Mouse (Mus musculus) embryonic stem cell, embryonic (primary cell): ENCODE measurements around the gene Anks4b.

Experiments used
- CTCF ChIA-PET, 4 experiments: fragments of 300-600 bp in 2 of 4; fragments of 350-600 bp in 2 of 4; sonication (Branson Sonifier 250); formaldehyde crosslinking; loops; one replicate each; lab custom pipeline; 2022; ENCODE audit warnings: inconsistent platforms in 2 of 4; lab: Charles Lee
- POLR2A ChIA-PET, 4 experiments: fragments of 300-600 bp in 2 of 4; fragments of 350-600 bp in 2 of 4; sonication (Branson Sonifier 250); formaldehyde crosslinking; loops; one replicate each; lab custom pipeline; 2022; ENCODE audit warnings: antibody characterized with exemption in 4 of 4, inconsistent platforms in 1 of 4; lab: Charles Lee

The Anks4b gene

DNA sequence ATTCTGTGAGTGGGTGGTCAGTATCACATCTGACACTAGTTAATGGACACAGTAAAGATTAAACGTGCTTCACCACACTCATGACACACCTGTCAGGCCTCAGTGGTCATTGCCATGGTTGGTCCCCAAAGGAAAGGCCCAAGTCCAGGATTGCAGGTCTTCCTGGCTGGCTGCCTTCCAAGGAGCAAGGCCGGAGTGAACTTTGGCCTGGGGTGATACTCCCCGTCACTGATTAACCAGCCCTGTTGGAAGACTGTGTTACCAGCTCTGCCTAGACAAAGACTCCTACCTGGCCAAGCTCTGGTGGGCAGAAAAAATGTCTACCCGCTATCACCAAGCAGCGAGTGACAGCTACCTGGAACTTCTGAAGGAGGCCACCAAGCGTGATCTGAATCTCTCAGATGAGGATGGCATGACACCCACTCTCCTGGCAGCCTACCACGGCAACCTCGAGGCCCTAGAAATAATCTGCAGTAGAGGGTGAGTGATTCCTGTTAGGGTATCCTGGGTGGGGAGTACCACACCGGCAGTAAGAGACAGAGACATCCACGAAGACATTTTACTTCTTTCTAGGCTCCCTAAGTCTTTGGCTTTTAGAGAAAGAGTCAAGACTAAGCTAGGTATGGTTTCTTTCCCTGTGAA lies at the start of gene Anks4b:
Gene Anks4b (plus strand): TSS at position 256 of the 642 bp plus-strand sequence.
- ChIA-PET POLR2A (interaction anchor here in 2 of 4 experiments (1.4 to 1.9 kb wide), 2 partner anchors 15 kb away, joined by 4 to 6 read pairs; no protein-coding TSS in a partner anchor), CTCF (no interaction called here)

DNA sequence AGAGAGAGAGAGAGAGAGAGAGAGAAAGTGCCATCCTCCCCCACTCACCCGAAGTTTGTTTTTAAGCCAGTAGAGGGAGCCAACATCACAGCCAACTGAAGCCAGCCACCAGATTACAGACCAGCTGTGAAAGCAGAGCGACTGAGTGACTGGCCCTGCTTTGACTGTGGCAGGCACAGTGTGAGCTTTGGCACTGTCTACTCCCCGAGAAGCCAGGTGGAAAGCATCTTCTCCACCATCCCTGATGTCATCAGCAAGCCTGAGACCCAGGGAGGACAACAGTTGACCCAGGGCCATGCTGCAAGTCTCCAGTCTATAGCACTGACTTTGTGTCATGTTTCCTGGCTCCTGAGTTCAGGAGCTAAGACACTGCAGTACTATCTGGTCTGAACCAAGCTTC lies 48.8 kb upstream of the Anks4b start:
- POLR2A ChIA-PET = interaction anchor here (0.6 to 2.4 kb wide), 8 partner anchors 14 to 203 kb away, joined by 3 to 8 read pairs (median 3); partner anchors contain the start of genes Abca14 (in 1 of the 4) and Tmem159 (in 1 of the 4)
- CTCF ChIA-PET = interaction anchor here (0.6 to 6.3 kb wide), 47 partner anchors 12 to 1453 kb away, joined by 3 to 49 read pairs (median 4); partner anchors contain the start of genes Abca14 (in 4 of the 4), Crym (in 2 of the 4), Abca15 (in 1 of the 4) and Tmem159 (in 1 of the 4)

DNA sequence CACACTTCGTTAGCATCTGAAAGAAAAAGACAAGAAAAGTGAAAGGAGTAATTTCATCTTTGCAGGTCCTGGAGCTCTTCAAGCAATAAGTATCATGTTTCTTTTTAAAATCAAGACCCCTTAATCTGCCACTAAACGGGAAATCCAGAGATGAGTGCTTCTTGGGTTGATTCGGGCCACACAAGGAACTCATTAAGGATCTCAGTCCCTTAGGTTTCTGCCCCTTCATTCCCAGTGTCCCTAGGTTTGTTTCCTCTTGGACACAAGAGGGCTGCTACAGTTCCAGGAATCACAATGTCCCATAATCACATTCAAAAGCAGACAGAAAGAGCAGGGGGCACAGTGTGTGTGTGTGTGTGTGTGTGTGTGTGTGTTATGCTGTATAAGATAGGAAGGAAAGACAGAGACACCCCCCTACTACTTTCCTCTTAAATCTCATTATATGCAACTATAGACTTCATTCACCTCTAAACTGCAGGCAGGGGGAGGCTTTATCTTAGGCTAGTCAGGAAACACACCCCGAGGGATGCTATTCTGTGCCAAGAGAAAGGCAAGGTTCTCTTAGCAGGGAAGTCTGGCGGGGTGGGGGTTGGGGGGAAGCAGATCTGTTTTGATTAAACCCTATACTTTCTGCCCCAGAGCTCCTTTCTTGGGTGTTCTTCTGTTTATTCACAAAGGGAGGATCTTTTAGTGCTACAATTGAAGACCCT lies 46.5 kb upstream of the Anks4b start:
- POLR2A ChIA-PET = interaction anchor here in 2 of 4 experiments (1.3 to 2.4 kb wide), 3 partner anchors 25 to 76 kb away, joined by 3 to 7 read pairs (median 4); partner anchors contain the start of genes Abca14 (in 1 of the 2) and Tmem159 (in 1 of the 2)
- CTCF ChIA-PET = interaction anchor here in 3 of 4 experiments (0.6 to 6.3 kb wide), 7 partner anchors 29 to 114 kb away, joined by 3 to 49 read pairs (median 3); partner anchors contain the start of genes Abca14 (in 3 of the 3) and Crym (in 1 of the 3)

GRCm38 (mm10) chr7:120127686-120128059 lies 46.0 kb upstream of the Anks4b start:
- POLR2A ChIA-PET = interaction anchor here in 3 of 4 experiments (0.7 to 1.5 kb wide), 3 partner anchors 29 to 76 kb away, joined by 3 to 4 read pairs (median 3); partner anchors contain the start of gene Abca14 (in 1 of the 3)
- CTCF ChIA-PET = interaction anchor here in 2 of 4 experiments (1.6 to 6.3 kb wide), 2 partner anchors 74 to 76 kb away, joined by 5 to 49 read pairs; partner anchors contain the start of genes Abca14 (in 1 of the 2) and Crym (in 1 of the 2)

DNA sequence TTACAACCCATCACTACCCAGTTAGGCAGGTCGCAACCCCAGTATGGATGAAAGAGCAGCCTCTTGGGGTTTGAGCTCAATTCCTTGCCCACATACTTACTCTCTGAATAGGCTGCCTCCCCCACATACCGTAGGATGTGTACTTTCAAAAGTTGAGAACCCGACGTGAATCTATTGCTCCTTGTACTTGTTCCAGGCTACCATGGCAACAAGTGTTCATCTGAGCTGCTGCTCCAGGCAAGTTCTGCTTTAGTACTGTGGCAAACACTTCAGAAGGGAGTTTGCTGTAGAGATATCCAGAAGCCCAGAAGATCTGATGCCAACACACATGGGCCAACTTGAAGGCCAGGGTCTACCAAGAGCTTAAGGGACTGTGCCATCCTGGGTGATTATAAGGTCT lies 44.7 kb upstream of the Anks4b start:
- ChIA-PET POLR2A (no interaction called here), CTCF (no interaction called here)

GRCm38 (mm10) chr7:120142743-120143142 lies 30.9 kb upstream of the Anks4b start:
- CTCF ChIA-PET = interaction anchor here in 1 of 4 experiments (1.4 kb wide), 1 partner anchor 18 kb away, joined by 3 read pairs; no protein-coding TSS in a partner anchor

GRCm38 (mm10) chr7:120145191-120145590 lies 28.5 kb upstream of the Anks4b start, which contains the start of gene Zp2:
Gene Zp2, minus strand, starts transcription at chr7:120145291.
- ChIA-PET CTCF (interaction anchor here in 1 of 4 experiments (0.6 kb wide), 1 partner anchor 58 kb away, joined by 3 read pairs; no protein-coding TSS in a partner anchor), POLR2A (interaction anchor here in 2 of 4 experiments (0.5 to 1.6 kb wide), 2 partner anchors 13 to 176 kb away, joined by 4 to 7 read pairs; no protein-coding TSS in a partner anchor)

More at GRCm38 (mm10) chr7:120142743-120143142, 30.9 kb upstream of the Anks4b start:
- POLR2A ChIA-PET = interaction anchor here in 1 of 4 experiments (0.7 kb wide), 1 partner anchor 9 kb away, joined by 3 read pairs; no protein-coding TSS in a partner anchor

DNA sequence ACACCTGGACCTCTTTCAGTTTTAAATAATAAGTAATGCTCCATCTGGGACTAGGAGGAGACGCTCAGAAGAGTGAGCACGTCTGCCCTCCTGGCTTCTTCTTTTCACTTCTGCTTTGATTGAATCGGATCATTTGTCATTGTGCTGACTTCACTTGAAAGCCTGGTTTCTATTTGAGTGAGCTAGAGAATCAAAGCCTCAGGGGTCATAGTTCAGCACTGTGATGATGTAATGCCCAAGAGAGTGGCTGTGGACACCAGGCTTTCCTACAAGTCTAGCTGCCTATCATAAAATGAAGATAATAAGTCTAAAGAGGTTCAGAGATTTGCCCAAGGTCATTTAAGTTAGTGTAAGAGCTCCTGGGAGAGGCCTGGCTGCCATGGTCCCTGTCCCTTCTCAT lies 23.4 kb upstream of the Anks4b start:
- CTCF ChIA-PET = interaction anchor here in 2 of 4 experiments (0.7 to 1.1 kb wide), 4 partner anchors 25 to 201 kb away, joined by 3 read pairs; no protein-coding TSS in a partner anchor
- POLR2A ChIA-PET = interaction anchor here in 1 of 4 experiments (0.6 kb wide), 1 partner anchor 12 kb away, joined by 4 read pairs; no protein-coding TSS in a partner anchor

DNA sequence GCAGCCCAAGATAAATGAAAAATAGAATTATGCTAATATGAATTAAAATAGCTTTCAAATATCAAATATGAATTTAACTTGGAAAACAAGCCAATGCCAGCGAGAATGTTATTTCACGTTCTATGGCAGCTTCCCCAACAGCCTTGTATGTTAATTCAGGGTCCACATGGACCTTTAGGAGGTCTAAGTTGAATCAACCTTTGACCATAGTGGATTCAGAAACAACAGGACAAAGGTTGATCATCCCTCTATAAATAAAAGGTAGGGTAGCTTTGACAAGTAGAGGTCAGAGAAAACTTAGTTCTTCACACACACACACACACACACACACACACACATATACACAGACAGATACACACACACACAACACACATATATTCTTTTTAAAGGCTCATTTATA lies 22.8 kb upstream of the Anks4b start:
- ChIA-PET CTCF (interaction anchor here in 2 of 4 experiments (0.7 to 0.8 kb wide), 2 partner anchors 26 to 58 kb away, joined by 3 read pairs; no protein-coding TSS in a partner anchor), POLR2A (interaction anchor here in 1 of 4 experiments (0.6 to 1.5 kb wide), 2 partner anchors 8 to 12 kb away, joined by 3 to 4 read pairs; no protein-coding TSS in a partner anchor)

- CTCF ChIA-PET = interaction anchor here in 2 of 4 experiments (0.6 to 0.7 kb wide), 2 partner anchors 80 to 170 kb away, joined by 3 to 5 read pairs; no protein-coding TSS in a partner anchor
- POLR2A ChIA-PET = interaction anchor here in 2 of 4 experiments (0.8 to 3.6 kb wide), 5 partner anchors 19 to 259 kb away, joined by 3 to 22 read pairs (median 5); partner anchors contain the start of genes Crym (in 1 of the 2) and Tmem159 (in 1 of the 2)
Observed at GRCm38 (mm10) chr7:120156841-120157409, 16.7 kb upstream of the Anks4b start.

GRCm38 (mm10) chr7:120157575-120158061 lies 16.0 kb upstream of the Anks4b start:
- CTCF ChIA-PET = interaction anchor here in 1 of 4 experiments (0.7 to 1.5 kb wide), 2 partner anchors 31 to 170 kb away, joined by 3 to 5 read pairs; no protein-coding TSS in a partner anchor
- POLR2A ChIA-PET = interaction anchor here in 3 of 4 experiments (0.5 to 3.6 kb wide), 12 partner anchors 11 to 581 kb away, joined by 3 to 22 read pairs (median 4); partner anchors contain the start of genes Crym (in 2 of the 3), Tmem159 (in 2 of the 3), Anks4b (in 1 of the 3) and Zp2 (in 1 of the 3)

DNA sequence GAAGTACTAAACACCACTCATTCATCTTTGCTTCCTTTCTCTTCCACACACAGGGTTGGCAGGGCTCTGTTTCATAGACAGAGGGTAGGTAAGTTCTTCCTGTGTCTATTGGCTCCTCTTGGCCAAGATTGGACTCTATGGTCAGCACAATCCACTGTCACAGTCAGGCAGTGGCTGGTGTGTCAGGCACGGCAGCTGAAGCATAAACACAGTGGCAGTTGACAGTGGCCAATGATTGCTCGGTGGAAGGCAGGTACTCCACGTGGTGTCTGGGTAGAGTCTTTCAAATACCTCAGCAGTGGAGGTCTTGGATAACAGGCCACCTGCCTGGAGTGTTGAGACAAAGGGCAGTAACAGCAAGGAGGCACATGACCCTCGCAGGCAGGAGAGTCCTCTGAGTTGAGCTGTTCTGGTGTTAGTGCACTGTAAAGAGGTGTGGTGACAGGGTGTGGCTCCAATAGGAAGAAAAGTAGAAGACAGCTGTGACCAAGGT lies 15.5 kb upstream of the Anks4b start:
- CTCF ChIA-PET = interaction anchor here in 1 of 4 experiments (1.5 kb wide), 1 partner anchor 32 kb away, joined by 3 read pairs; no protein-coding TSS in a partner anchor
- POLR2A ChIA-PET = interaction anchor here in 3 of 4 experiments (0.5 to 3.6 kb wide), 15 partner anchors 12 to 580 kb away, joined by 3 to 22 read pairs (median 4); partner anchors contain the start of genes Anks4b (in 2 of the 3), Crym (in 2 of the 3), Tmem159 (in 2 of the 3) and Zp2 (in 1 of the 3)

DNA sequence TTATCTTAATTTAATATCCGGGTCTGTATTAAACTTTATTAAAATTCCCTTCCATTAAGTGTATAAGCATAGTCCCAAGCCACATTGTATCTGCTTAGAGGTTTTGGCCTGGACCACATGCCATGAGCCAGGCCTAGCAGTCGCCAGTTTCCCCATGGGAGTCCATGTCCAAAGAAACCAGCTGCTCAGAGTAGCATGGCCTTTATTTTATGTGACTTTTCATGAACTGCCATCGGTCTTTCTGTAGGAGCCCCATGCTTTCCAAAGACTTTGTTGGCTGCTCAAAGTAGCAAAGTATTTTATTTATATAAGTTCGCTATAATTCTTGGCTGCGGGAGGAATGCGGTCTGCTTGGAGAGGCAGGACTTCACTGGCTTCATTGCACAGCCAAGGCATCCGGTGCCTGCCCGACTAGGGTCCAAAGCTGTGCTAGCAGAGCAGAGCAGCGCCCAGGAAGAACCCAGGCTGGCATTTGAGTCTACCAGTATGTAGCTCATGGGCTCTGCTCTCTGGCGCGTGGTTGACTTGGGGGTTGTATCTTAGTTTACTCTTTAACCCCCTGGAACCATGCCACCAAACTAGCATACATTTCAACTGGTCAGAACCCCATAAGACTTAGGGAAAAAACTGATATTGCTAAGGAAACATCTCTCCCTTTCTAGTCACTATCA lies 9.9 kb upstream of the Anks4b start:
- ChIA-PET POLR2A (no interaction called here), CTCF (no interaction called here)

DNA sequence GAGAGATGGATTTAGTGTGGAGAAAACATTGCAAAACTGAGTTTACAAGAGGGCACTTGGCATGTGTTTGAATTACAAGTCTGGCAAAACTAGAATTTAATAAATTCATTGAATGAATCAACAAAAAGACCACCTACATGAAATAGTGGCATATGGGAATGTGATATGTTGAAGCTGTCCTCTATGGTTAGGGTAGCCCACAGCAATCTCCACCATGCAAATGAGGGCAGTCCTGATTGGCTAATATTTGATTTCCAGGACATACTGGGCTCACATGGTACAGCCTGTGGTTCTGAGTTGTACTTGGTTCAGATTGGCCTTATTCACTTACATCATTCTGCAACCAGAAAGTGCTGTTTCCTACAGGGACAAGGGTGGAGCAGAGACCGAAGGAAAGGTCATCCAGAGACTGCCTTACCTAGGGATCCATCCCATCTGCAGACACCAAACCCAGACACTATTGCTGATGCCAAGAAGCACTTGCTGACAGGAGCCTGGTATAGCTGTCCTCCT lies 1.4 kb upstream of the Anks4b start:
- POLR2A ChIA-PET = no interaction called here
- CTCF ChIA-PET = no interaction called here

DNA sequence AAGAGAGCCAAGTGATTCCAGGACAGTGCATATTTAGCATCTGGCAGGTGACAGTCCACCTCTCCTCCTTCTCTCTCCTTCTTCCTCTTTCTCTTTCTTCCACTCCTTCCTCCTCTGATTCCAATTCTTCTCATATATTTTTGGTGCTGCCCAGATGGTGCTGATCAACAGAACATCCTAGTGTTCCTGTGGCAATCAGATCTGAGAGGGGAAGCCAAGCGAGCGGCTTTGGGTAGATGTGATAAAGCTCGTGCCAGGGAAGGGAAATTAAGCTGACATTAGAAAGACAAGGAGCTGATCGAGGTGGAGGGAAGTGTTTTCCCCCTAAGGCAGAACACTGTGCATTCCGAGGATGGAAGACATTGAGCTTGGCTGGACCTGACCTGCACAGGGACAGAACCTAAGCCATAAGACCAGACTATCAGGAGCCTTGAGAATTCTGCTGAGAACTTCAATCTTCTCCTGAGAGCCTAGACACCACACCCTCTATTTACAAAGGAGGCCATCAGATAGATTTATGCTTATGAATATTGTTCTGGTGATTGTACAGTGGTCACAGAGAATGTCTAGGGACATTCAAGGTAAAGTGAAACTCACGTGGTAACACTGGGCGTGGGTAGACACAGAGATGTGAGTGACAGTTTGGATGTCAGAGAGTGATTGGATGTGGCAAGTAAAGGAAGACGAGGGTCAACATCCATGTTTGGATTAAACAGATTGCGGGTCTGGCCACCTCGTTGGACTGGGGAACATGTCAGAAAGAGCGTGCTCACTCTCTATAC lies 1.3 kb downstream of the Anks4b start:
- CTCF ChIA-PET = no interaction called here

More for the DNA sequence above, 1.3 kb downstream of the Anks4b start:
- POLR2A ChIA-PET = interaction anchor here in 2 of 4 experiments (1.4 to 1.9 kb wide), 2 partner anchors 17 kb away, joined by 4 to 6 read pairs; no protein-coding TSS in a partner anchor
